Mouse (Mus musculus) thymus, adult 2 months (tissue): Measurements from ENCODE around the gene Abr. TPM values are rescaled to one million over a fixed set of nuclear protein-coding genes. Genes with fewer than 3 reads are reported as not detected.

Source experiments
- DNase-seq: peaks from one replicate; pipeline ENCODE4 v3.0.0; 2021
- H3K27ac ChIP-seq: fragments of 200-500 bp; 2 replicates; pipeline ENCODE4 v1.5.1; 2012; ENCODE audit warnings: low read length, control low read depth; ENCODE audit not compliant: control insufficient read depth, insufficient read depth
- H3K27me3 ChIP-seq: fragments of 200-500 bp; 2 replicates; pipeline ENCODE4 v1.6.1; 2012; ENCODE audit warnings: mild to moderate bottlenecking, low read length, moderate library complexity, mixed read lengths; ENCODE audit not compliant: control insufficient read depth, insufficient read depth
- H3K36me3 ChIP-seq: fragments of 200-500 bp; 2 replicates; pipeline ENCODE4 v1.6.1; 2012; ENCODE audit warnings: mild to moderate bottlenecking, low read length, moderate library complexity; ENCODE audit not compliant: control insufficient read depth, insufficient read depth
- H3K4me1 ChIP-seq: fragments of 200-500 bp; replicated peaks from 2 replicates; pipeline ENCODE4 v1.6.1; 2012; ENCODE audit warnings: low read length; ENCODE audit not compliant: control insufficient read depth, insufficient read depth
- H3K4me3 ChIP-seq: fragments of 200-500 bp; 2 replicates; pipeline ENCODE4 v1.5.1; 2012; ENCODE audit warnings: mild to moderate bottlenecking, low read length, control low read depth, moderate library complexity; ENCODE audit not compliant: control insufficient read depth, insufficient read depth
- CTCF ChIP-seq: fragments of 200-500 bp; IDR thresholded peaks from 2 replicates; pipeline ENCODE4 v1.5.1; 2012; ENCODE audit warnings: mild to moderate bottlenecking, control low read depth, low read length, moderate library complexity, borderline replicate concordance; ENCODE audit not compliant: control insufficient read depth, poor library complexity, insufficient read depth; ENCODE audit errors: extremely low read depth
- POLR2A ChIP-seq: fragments of 200-500 bp; IDR thresholded peaks from 2 replicates; pipeline ENCODE4 v1.6.1; 2012; ENCODE audit warnings: mild to moderate bottlenecking, low read length, control low read depth, moderate library complexity; ENCODE audit not compliant: control insufficient read depth, poor library complexity, insufficient read depth; ENCODE audit errors: extremely low read depth
- WGBS: fragments of 180-500 bp; shearing (Covaris S2); methylation state at CpG from one replicate; pipeline ENCODE4 v1.1.7; 2018; 5-methylcytosine and 5-hydroxymethylcytosine counted together
- polyA plus RNA-seq: library from polyadenylated mRNA; depleted of rRNA; stranded (reverse); fragments of >200 nt; gene quantifications from 2 replicates; pipeline ENCODE4 v1.2.3, GENCODE M21; 2012

Abr gene
- polyA plus RNA-seq, 1 experiment = 75.0 TPM

DNA sequence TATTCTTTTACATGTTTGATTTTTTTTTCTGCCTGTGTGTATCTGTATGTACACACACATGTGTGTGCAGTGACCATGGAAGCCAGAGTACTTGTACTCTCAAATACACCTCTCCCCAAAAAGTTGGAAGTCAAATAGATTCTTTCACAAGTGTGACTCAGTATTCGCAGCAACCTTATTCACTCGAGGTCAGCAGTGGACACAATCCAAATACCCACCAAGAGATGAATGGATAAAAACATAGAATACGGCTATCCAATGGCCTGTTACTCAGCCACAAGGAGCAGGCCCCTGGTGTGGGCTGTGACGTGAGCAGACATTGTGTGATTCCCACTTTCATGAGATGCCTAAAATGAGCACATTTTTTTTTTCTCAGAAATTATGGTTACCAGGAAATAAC lies 18.1 kb upstream of the Abr start:
- H3K4me3 ChIP-seq = no peak overlapping the region
- WGBS = 82% methylated on average over 4 of the region's 4 CpGs
- TF ChIP-seq CTCF = no peak
- no peak for TF ChIP-seq POLR2A
- DNase-seq = no peak
- no peak overlapping the region for H3K27ac ChIP-seq
- H3K4me1 ChIP-seq = no peaks in the 10 kb centered on the region; the same call in 1 of the 2 replicates
- H3K36me3 ChIP-seq = no peaks in the 10 kb centered on the region
- H3K27me3 ChIP-seq = no peaks in the 10 kb centered on the region; the same call in 1 of the 2 replicates

DNA sequence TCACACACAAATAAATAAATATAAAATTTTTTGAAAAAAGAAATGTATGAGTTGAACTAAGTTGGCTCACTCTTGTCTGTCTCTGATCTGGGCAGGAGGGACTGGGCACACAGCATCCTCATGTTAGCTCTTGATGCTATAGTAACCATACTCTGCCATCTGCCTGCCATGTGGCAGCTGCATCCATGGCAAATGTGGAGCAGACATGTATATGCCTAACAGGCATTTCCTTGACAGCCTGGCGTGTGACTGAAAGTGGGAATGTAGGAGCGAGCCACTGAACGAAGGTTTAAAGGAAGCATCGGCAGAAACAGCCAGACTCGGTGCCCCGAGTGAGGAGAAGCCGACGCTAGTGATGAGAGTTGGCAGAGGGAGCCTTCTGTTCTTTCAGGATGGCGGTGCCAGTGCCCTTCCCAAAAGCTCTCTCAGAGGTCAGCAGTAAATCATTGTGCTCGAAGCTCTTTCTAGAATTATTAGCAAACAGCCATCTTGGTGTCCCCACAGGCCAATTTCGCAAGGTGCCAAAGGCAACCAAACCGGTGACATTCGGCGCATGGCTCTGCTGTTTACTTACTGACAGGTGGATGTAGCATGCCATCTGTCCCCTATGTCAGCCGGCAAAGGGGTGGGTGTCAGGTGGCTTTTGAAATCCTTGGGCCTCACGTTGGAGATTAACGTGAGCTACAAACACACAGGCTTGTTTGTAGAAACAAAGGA lies 17.3 kb upstream of the Abr start:
- Histone ChIP-seq H3K36me3 (no peaks in the 10 kb centered on the region), H3K4me3 (no peak overlapping the region), H3K27me3 (no peaks in the 10 kb centered on the region), H3K27ac (no peak overlapping the region), H3K4me1 (no peaks in the 10 kb centered on the region)
- 95% methylated on average over 17 of the region's 17 CpGs for WGBS
- no peak for DNase-seq
- no peak for TF ChIP-seq CTCF
- no peak for TF ChIP-seq POLR2A

DNA sequence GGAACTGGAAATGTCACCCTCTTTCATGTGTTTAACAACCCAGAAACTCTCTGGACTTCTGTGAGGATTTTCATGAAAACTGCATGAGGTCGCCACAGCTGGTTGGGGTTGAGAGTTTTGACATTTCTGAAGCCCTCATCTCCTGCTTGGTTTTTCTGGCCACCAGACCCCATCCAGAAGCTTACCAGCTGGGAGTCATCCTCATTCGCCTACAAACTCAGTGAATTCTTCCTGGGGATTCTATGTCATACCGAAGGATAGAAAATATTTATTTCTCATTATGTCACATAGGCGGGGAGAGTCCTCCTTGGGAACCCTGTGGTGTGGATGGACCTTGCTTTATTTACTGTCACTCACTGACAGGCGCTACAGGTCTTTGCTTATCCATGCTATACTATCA lies 8.4 kb upstream of the Abr start:
- TF ChIP-seq POLR2A (no peak), CTCF (no peak)
- WGBS = 95% methylated on average over 5 of the region's 5 CpGs

DNA sequence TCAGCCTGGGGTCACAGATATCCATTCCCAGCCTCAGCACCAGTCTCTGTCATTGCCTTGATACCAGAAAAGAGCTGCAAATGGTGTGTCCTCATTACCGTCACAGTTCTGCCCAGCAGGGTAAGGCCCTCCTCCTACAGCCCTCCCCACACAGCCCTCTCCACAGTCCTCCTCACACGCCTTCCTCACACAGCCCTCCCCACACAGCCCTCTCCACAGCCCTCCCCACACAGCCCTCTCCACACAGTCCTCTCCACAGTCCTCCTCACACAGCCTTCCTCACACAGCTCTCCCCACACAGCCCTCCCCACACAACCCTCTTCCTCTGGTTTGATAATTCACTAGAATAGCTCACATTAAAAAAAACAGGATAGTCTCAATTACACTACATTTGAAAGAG lies 7.9 kb upstream of the Abr start:
- Histone ChIP-seq H3K36me3 (no peaks in the 10 kb centered on the region), H3K4me3 (no peak overlapping the region), H3K27ac (no peak overlapping the region), H3K27me3 (no peaks in the 10 kb centered on the region), H3K4me1 (no peaks in the 10 kb centered on the region)
- no peak for DNase-seq
- TF ChIP-seq POLR2A (no peak), CTCF (no peak)
- WGBS = 39% methylated on average over 2 of the region's 2 CpGs

More for the DNA sequence above, 8.4 kb upstream of the Abr start:
- H3K27ac ChIP-seq = no peak overlapping the region
- H3K4me3 ChIP-seq = no peak overlapping the region
- DNase-seq = no peak
- H3K36me3 ChIP-seq = no peaks in the 10 kb centered on the region
- H3K27me3 ChIP-seq = no peaks in the 10 kb centered on the region
- no peaks in the 10 kb centered on the region for H3K4me1 ChIP-seq

DNA sequence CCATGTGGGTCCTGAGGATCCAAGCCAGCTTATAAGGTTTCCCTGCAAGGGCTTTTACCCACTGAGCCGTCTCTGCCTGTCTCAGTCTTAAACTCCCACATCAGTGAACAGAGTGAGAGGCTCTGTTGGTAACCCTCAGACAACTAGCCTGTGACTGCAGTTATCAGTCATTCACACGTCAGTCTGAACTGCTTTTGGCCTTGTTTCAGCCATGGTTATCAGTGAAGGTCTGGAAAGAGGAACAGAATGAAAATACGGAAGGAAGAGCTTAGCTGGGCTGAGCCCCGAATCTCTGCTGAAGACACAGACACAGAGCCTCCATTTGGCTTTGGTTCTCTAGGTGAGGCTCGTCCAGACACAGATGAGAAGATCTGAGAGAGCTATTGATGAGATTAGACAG lies 6.5 kb upstream of the Abr start:
- TF ChIP-seq POLR2A (no peak), CTCF (no peak)
- WGBS = 45% methylated on average over 5 of the region's 5 CpGs
- Histone ChIP-seq H3K4me3 (no peak overlapping the region), H3K27ac (no peak overlapping the region), H3K4me1 (no peaks in the 10 kb centered on the region), H3K27me3 (no peaks in the 10 kb centered on the region), H3K36me3 (no peaks in the 10 kb centered on the region)
- no peak for DNase-seq

DNA sequence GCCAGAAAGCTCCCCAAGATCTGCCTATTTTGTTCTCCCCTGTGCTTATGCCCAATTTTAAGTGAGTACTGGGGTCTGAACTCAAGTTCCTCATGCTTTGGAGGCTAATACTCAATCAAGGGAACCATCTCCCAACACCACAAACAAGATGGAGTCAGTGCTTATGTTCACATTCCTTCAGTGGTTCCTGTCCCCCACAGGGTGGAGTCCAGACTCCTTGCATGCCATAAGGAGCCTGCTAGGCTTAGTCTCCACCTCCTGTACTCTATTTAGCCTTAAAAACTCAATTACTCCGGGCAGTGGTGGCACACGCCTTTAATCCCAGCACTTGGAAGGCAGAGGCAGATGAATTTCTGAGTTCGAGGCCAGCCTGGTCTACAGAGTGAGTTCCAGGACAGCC lies 2.8 kb upstream of the Abr start:
- H3K36me3 ChIP-seq = no peaks in the 10 kb centered on the region
- 92% methylated on average over 3 of the region's 3 CpGs for WGBS
- peaks cover 12% of the 10 kb centered on the region; the same call in 1 of the 2 replicates for H3K4me1 ChIP-seq
- no peak overlapping the region for H3K27ac ChIP-seq
- no peak for TF ChIP-seq CTCF
- no peak for TF ChIP-seq POLR2A
- no peaks in the 10 kb centered on the region for H3K27me3 ChIP-seq
- H3K4me3 ChIP-seq = no peak overlapping the region
- DNase-seq = no peak
